Mouse (Mus musculus) kidney, postnatal 25 days (tissue): ENCODE results near the gene March5.
"Not testable (repeated sequence)": the region's sequence is repeated elsewhere in the genome, so short reads cannot be mapped to it uniquely, and the experiment has no call there.

ENCODE experiments used
- DNase-seq, 2 experiments: peaks; one replicate each; pipeline ENCODE4 v3.0.0; 2021; ENCODE audit warnings: mixed read lengths in 2 of 2

The March5 gene

GRCm38 (mm10) chr19:37209467-37210128 is 2.3 kb downstream of the March5 start:
- DNase-seq = peak in 1 of 2 experiments; percentile 29

GRCm38 (mm10) chr19:37210457-37210856 is 3.1 kb downstream of the March5 start:
- no peak for DNase-seq

- no peak for DNase-seq
Measured at GRCm38 (mm10) chr19:37211416-37211815, 4.1 kb downstream of the March5 start.

GRCm38 (mm10) chr19:37214711-37215110 is 7.4 kb downstream of the March5 start:
- peak in 1 of 2 experiments; percentile 65 for DNase-seq

- DNase-seq = no peak
Measured at GRCm38 (mm10) chr19:37225197-37225862, 18.0 kb downstream of the March5 start.

- DNase-seq = not testable (repeated sequence)
Measured at GRCm38 (mm10) chr19:37232598-37232997, 25.3 kb downstream of the March5 start.

GRCm38 (mm10) chr19:37233561-37234539 is 26.5 kb downstream of the March5 start:
- DNase-seq = peak in 1 of 2 experiments; percentile 14

GRCm38 (mm10) chr19:37235818-37236217 is 28.5 kb downstream of the March5 start:
- DNase-seq = peak; percentile 19 to 51

- DNase-seq = no peak
Measured at GRCm38 (mm10) chr19:37237306-37237705, 30.0 kb downstream of the March5 start.

- no peak for DNase-seq
Measured at GRCm38 (mm10) chr19:37237712-37238437, 30.5 kb downstream of the March5 start.

- no peak for DNase-seq
Measured at GRCm38 (mm10) chr19:37238651-37239050, 31.3 kb downstream of the March5 start.

GRCm38 (mm10) chr19:37239096-37239495 is 31.8 kb downstream of the March5 start:
- peak; percentile 43 to 44 for DNase-seq

GRCm38 (mm10) chr19:37241201-37241600 is 33.9 kb downstream of the March5 start:
- DNase-seq = peak in 1 of 2 experiments; percentile 29

- DNase-seq = no peak
Measured at GRCm38 (mm10) chr19:37242707-37243106, 35.4 kb downstream of the March5 start.

GRCm38 (mm10) chr19:37246859-37247258 is 39.5 kb downstream of the March5 start:
- no peak for DNase-seq

GRCm38 (mm10) chr19:37248199-37248598 is 40.9 kb downstream of the March5 start:
- no peak for DNase-seq

- no peak for DNase-seq
Measured at GRCm38 (mm10) chr19:37252104-37252503, 44.8 kb downstream of the March5 start.

- DNase-seq = no peak
Measured at GRCm38 (mm10) chr19:37255321-37255720, 48.0 kb downstream of the March5 start.

- DNase-seq = no peak
Measured at GRCm38 (mm10) chr19:37262389-37262788, 55.0 kb downstream of the March5 start.

- peak; percentile 49 to 59 for DNase-seq
Measured at GRCm38 (mm10) chr19:37263566-37263942, 56.2 kb downstream of the March5 start.

- peak; percentile 70 to 88 for DNase-seq
Measured at GRCm38 (mm10) chr19:37263943-37264897, 56.9 kb downstream of the March5 start.
